Mouse (Mus musculus) cerebellum, adult 2 months (tissue): ENCODE measurements around the gene Hk2.
A peak's percentile ranks its signal among the peaks of the same experiment; 100 is the strongest.

Experiments
- CTCF ChIP-seq: fragments of 200-500 bp; IDR thresholded peaks from 2 replicates; pipeline ENCODE4 v1.5.1; 2011; ENCODE audit warnings: low read depth, mild to moderate bottlenecking, control low read depth, low read length, moderate library complexity, borderline replicate concordance; ENCODE audit not compliant: insufficient read depth
- POLR2A ChIP-seq: fragments of 200-500 bp; IDR thresholded peaks from 2 replicates; pipeline ENCODE4 v1.6.1; 2011; ENCODE audit warnings: low read length, control low read depth, borderline replicate concordance; ENCODE audit not compliant: insufficient read depth

GRCm38 (mm10) chr6:82714243-82714642 is 60.0 kb downstream of the Hk2 start:
- TF ChIP-seq POLR2A = no peak
- TF ChIP-seq CTCF = peak; percentile 79
